In genomic region chr6:129088161-129088560, GRCm38 (mm10) we compare ENCODE assay signal across 8 mouse cellular contexts. TPM values are rescaled to one million over a fixed set of nuclear protein-coding genes. Genes with fewer than 3 reads are reported as not detected.
A peak's percentile ranks its signal among the peaks of the same experiment; 100 is the strongest.
DNase-seq lines count a peak whose midpoint lies in the region; ATAC-seq and TF ChIP-seq lines count a peak whose summit lies in the region.

No protein-coding gene starts in this region.

- H3K27ac ChIP-seq in hindbrain, postnatal 0 days = no peak overlapping the region
- no peak overlapping the region for H3K27ac ChIP-seq in hindbrain, embryonic 10.5 days
- H3K27ac ChIP-seq in hindbrain, embryonic 16.5 days (ENCODE audit: low read depth, low read length) = no peak overlapping the region

- no peak for ATAC-seq in hindbrain, postnatal 0 days
- no peak for ATAC-seq in hindbrain, embryonic 16.5 days

- no peaks in the 10 kb centered on the region for H3K4me1 ChIP-seq in hindbrain, postnatal 0 days (ENCODE audit: insufficient read depth, low read length)
- H3K4me1 ChIP-seq in hindbrain, embryonic 10.5 days (replicated peaks) = no peaks in the 10 kb centered on the region
- no peaks in the 10 kb centered on the region for H3K4me1 ChIP-seq in hindbrain, embryonic 16.5 days (ENCODE audit: control insufficient read depth, insufficient read depth, low read depth, low read length)

- H3K9ac ChIP-seq in hindbrain, postnatal 0 days (replicated peaks; ENCODE audit: low read length) = no peak overlapping the region
- no peak overlapping the region for H3K9ac ChIP-seq in hindbrain, embryonic 16.5 days (ENCODE audit: low read depth, low read length)

- no peaks in the 10 kb centered on the region for H3K36me3 ChIP-seq in hindbrain, postnatal 0 days (ENCODE audit: insufficient read depth, low read length)
- H3K36me3 ChIP-seq in hindbrain, embryonic 10.5 days = no peaks in the 10 kb centered on the region
- no peaks in the 10 kb centered on the region for H3K36me3 ChIP-seq in hindbrain, embryonic 16.5 days (ENCODE audit: control insufficient read depth, insufficient read depth, low read length)

- no peak overlapping the region for H3K4me3 ChIP-seq in hindbrain, postnatal 0 days (ENCODE audit: low read length)
- no peak overlapping the region for H3K4me3 ChIP-seq in hindbrain, embryonic 10.5 days
- no peak overlapping the region for H3K4me3 ChIP-seq in hindbrain, embryonic 16.5 days (ENCODE audit: low read length)

- peak; percentile 57 for TF ChIP-seq CTCF in hindbrain, postnatal 0 days (IDR thresholded peaks at IDR 0.05; ENCODE audit: low read depth)

- no peaks in the 10 kb centered on the region for H3K27me3 ChIP-seq in hindbrain, postnatal 0 days (ENCODE audit: insufficient read depth, low read length)
- H3K27me3 ChIP-seq in hindbrain, embryonic 10.5 days (ENCODE audit: insufficient read depth, poor library complexity, severe bottlenecking) = no peaks in the 10 kb centered on the region
- no peaks in the 10 kb centered on the region for H3K27me3 ChIP-seq in hindbrain, embryonic 16.5 days (replicated peaks; ENCODE audit: control insufficient read depth, insufficient read depth, low read length)

- WGBS in hindbrain, postnatal 0 days = 86% methylated on average over 1 of the region's 1 CpGs
- WGBS in hindbrain, embryonic 10.5 days = 84% methylated on average over 1 of the region's 1 CpGs
- WGBS in hindbrain, embryonic 16.5 days = 83% methylated on average over 1 of the region's 1 CpGs

- no peaks in the 10 kb centered on the region for H3K9me3 ChIP-seq in hindbrain, postnatal 0 days (ENCODE audit: low read length)
- no peaks in the 10 kb centered on the region for H3K9me3 ChIP-seq in hindbrain, embryonic 10.5 days
- no peaks in the 10 kb centered on the region for H3K9me3 ChIP-seq in hindbrain, embryonic 16.5 days (ENCODE audit: control insufficient read depth, low read length)

- peak; percentile 55 for DNase-seq in hindbrain, postnatal 0 days (ENCODE audit: low spot score)
- no peak for DNase-seq in hindbrain, embryonic 10.5 days (ENCODE audit: low spot score)
- peak; percentile 53 for DNase-seq in A20 (ENCODE audit: low read depth, low spot score)
- peak; percentile 12 for DNase-seq in Muller cell, postnatal 12 days (ENCODE audit: inconsistent ontology term)
- DNase-seq in lung, postnatal 10 days = peak; percentile 55
- DNase-seq in spleen, postnatal 10 days (ENCODE audit: low spot score in 2 of 2) = no peak
- no peak for DNase-seq in embryo, embryonic 10.5 days (ENCODE audit: low spot score)

- H3K4me2 ChIP-seq in hindbrain, postnatal 0 days (ENCODE audit: low read depth, low read length) = no peak overlapping the region
- no peak overlapping the region for H3K4me2 ChIP-seq in hindbrain, embryonic 16.5 days (ENCODE audit: low read length)

RNA-seq across cellular contexts. Expression of gene Clec2e, which starts 12.6 kb away (rescaled TPM):
- not detected in 2 replicates for total RNA-seq in hindbrain, postnatal 0 days (2014; rRNA removed)
- polyA plus RNA-seq in hindbrain, postnatal 0 days (2015; fragmentation: Nextera tagmentation; extraction: Ambion mirVana) = not detected in 2 replicates
- not detected in 2 replicates for polyA plus RNA-seq in hindbrain, embryonic 10.5 days (2016; fragmentation: Nextera tagmentation; extraction: Ambion mirVana)
- not detected in 2 replicates for polyA plus RNA-seq in hindbrain, embryonic 16.5 days (2015; fragmentation: Nextera tagmentation; extraction: Ambion mirVana)

RNA-seq across cellular contexts. Expression of gene Klrb1f, which starts 42.5 kb away (rescaled TPM):
- not detected in 2 replicates for total RNA-seq in hindbrain, postnatal 0 days (2014; rRNA removed)
- polyA plus RNA-seq in hindbrain, postnatal 0 days (2015; fragmentation: Nextera tagmentation; extraction: Ambion mirVana) = 0.24 and 0.40 TPM in 2 replicates
- 0.22 and 0.51 TPM in 2 replicates for polyA plus RNA-seq in hindbrain, embryonic 10.5 days (2016; fragmentation: Nextera tagmentation; extraction: Ambion mirVana)
- 0.21 and 0.64 TPM in 2 replicates for polyA plus RNA-seq in hindbrain, embryonic 16.5 days (2015; fragmentation: Nextera tagmentation; extraction: Ambion mirVana)

Comparison
In these comparisons a context has a peak if more than half of its experiments do, and no peak if none do; other contexts are left out.
1. DNase-seq: peak in hindbrain, postnatal 0 days (single experiment), A20 (single experiment), Muller cell, postnatal 12 days (single experiment) and lung, postnatal 10 days (single experiment); none in hindbrain, embryonic 10.5 days (single experiment), spleen, postnatal 10 days (0 of 2) and embryo, embryonic 10.5 days (single experiment).